Mouse (Mus musculus) right cerebral cortex, postnatal 10 days (tissue): ENCODE data around the gene Pitpna.
"Not testable (repeated sequence)": the region's sequence is repeated elsewhere in the genome, so short reads cannot be mapped to it uniquely, and the experiment has no call there.

ENCODE experiments used
- DNase-seq, 2 experiments: peaks; one replicate each; pipeline ENCODE4 v3.0.0; 2021; ENCODE audit warnings: low spot score in 2 of 2

Gene Pitpna

DNA sequence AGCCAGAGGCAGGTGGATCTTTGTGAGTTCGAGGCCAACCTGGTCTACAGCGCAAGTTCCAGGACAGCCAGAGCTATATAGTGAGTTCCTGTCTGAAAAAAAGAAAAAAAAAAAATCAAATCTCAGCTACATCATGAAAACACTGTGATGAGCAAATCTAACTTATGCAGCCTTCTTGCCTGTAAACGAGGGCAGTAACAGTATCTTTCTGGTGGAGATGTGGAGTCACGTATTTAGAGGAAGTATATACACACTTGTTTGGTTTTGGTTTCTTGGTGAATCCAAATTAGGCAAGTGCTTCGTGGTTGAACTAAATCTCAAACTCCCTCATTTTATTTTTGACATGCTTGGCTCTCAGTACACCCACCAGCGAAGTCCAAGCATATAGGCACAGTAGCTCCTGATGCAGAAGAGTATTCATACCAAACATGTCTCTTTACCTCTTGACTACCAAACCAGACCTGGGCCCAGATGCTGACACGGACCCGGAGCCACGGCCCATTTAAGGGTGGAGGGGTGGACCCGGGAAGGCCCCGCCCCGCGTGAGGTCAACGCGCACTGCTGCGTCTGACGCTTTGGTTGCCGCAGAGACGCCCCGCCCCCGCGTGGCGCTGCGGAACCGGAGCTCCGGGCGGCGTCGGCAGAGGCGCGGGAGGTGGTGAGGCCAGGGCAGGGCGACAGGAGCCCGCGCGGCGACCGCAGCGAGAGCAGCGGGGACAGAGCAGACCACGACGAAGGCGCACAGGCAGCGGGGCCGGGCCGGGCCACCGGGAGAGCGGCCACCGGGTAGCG lies at the start of gene Pitpna:
Gene Pitpna (plus strand): TSS at position 605 of the 792 bp plus-strand sequence.
- peak; percentile 97 for DNase-seq

DNA sequence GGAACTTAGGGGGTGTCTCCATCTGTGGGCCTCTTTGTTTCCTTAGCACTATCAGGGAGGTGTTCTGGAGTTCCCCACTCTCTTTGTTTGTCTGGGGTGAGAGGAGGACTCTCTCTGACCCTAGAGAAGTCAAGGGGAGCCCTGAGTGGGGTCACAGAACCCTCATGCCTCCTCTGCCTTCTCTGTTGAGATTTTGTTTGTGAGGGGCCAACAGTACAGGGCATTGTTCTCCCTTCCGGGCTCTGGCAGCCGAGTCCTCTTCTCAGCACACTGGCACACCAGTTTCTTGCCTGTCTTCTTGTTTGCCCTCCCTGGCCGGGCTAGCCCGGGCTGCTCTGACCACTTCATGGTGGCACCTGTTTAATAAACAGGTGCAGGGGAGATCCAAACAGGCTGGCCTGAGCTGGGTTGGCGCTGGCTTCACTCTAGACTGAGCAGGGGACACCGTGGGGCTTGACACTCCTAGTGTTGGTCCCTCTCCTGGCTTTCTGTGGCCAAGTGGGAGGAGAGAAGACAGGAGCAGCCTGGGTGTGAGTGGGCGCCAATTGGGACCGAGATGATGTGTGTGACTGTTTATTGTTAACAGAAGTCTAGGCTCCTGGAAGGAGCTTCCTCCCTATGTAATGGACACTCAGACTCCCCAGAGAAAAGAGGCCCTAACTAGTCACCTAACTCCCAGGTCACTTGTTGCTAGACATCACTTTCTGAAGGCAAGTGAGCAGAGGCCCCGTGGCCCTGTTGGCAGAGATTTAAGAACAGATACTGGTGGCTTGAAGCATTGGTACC lies 49.5 kb upstream of the Pitpna start:
- DNase-seq: no peak

DNA sequence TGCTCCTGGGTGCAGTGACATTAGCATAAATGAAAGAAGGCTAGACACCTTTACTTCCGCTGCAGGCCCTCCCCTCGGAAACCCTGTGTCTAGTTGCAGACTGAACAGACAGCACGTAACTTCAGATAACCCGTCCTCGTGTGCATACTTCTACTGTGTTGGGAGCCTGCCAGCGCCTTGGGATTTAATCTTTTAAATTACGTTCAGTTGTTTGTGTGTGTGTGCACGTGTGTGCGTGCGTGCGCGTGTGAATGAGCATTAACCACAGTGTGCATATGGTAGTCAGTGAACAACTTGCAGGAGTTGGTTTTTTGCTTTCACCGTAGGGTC lies 49.0 kb upstream of the Pitpna start:
- no peak for DNase-seq

GRCm38 (mm10) chr11:75540209-75540608 lies 47.7 kb upstream of the Pitpna start:
- DNase-seq: no peak

- peak; percentile 64 to 70 for DNase-seq
Measured at GRCm38 (mm10) chr11:75540710-75541581, 47.0 kb upstream of the Pitpna start.

- no peak for DNase-seq
Measured at GRCm38 (mm10) chr11:75544713-75545112, 43.2 kb upstream of the Pitpna start.

- DNase-seq: no peak
Measured at GRCm38 (mm10) chr11:75546057-75546456, 41.8 kb upstream of the Pitpna start.

DNA sequence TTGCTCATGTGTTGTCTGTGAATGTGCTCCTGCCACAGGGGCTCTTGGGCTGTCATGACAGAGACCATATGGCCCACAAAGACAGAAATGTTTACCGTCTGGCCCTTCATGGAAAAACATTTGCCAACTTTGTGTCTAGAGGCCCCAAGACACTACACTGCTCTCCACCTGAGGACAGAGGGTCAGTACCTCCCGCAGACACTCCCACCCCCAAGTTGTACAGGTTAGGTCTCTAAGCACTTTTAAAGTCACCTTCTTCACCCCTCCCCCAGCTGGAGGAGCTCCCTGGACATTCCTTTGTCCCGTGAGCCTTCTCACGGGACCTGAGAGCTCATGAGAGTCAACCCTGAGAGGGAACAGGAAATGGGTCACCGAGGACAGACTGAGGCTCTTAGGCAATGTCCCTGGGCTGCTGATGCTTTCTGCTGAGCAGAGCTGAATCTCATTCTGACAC lies 38.2 kb upstream of the Pitpna start:
- DNase-seq: no peak

DNA sequence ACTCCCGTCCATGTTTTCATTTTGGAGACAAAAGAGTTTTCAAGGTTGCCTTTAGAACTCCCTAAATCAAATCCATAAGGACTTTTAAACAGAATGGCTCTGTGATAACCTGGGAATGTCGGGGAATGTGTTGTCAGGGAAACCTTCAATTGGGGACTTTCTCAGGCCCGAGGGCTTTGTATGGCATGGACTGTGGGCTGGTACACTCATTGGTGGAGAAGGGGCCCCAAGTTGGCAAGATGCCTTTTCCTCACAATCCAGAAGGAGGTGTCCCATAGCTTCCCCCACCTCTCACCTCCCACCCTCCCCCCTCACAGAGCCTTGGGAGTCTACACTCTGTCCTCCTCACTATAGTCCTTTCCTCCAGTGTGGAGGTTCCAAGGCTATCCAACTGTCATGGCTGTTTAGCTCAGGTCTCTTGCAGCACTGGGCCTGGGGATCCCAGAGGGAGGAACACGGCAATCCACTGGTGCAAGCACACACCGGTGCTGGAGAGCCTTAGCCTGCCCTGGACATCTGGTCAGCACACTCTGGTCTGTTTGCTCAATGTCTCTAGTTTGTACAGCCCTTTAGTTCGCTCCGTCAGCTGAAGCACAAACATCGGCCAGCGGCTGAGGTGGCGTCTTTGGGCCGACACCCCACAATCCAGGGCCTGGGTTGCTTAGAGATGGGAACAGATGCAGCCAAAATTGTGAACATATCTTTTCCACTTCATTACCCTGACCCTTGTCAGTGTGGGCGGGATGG lies 37.5 kb upstream of the Pitpna start:
- DNase-seq: no peak

- DNase-seq: no peak
Measured at GRCm38 (mm10) chr11:75551321-75551720, 36.6 kb upstream of the Pitpna start.

DNA sequence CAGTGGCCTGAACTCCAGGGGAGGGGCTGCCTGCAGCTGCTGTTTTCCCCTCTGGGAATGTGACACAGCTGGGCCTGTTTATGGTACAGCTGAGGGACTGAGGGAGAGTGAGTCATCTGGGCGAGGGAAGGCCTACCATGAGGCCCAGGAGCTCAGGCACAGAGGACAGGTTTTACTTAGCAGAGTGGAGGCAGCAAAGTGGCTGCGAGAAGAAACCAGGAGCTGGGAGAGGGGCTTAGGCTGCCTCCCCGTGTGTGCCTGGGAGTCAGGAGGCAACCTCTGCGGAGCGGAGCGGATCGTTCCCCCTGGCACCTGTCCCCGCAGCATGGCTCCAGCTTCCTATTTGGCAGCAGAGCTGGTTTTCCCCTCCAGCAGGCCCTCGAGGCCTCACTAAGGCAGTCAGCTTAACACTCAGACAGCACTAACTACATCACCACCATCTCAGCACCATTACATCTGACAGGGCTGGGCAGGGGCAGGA lies 35.9 kb upstream of the Pitpna start:
- no peak for DNase-seq

DNA sequence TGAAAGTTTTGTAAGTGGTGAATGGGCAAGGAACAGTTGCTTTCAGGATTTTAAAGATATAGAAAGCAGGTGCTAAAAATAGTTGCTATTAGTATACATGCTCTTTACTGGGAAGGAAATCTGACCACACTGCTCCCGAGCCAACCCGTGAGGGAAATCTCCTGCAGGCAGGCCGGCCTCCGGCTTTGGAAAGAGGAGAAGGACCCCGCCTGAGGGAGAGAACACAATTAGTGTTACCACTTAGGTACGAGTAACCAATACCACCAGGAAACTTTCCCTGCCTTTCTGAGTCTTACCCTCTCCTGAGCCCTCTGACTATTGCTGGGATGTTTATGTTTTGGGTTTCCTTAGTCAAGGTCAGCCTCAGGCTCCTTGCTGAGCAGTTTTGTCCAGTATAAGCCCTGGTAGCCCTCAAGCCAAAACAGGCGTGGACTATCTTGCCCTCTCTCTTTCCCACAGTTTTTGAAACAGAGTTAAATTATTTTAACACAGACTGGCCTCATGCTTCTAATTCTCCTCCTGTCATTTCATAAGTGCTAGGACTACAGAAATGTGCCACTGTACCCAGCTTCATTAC lies 34.9 kb upstream of the Pitpna start:
- no peak for DNase-seq

DNA sequence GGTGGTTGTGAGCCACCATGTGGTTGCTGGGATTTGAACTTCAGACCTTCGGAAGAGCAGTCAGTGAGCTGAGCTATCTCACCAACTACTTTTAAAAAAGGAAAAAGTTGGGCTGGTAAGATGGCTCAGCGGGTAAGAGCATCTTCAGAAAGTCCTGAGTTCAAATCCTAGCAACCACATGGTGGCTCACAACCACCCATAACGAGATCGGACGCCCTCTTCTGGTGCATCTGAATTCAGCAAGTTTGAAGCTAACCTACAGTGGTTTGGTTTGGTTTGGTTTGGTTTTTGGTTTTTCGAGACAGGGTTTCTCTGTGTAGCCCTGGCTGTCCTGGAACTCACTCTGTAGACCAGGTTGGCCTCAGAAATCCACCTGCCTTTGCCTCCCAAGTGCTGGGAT lies 31.9 kb upstream of the Pitpna start:
- DNase-seq: not testable (repeated sequence)

DNA sequence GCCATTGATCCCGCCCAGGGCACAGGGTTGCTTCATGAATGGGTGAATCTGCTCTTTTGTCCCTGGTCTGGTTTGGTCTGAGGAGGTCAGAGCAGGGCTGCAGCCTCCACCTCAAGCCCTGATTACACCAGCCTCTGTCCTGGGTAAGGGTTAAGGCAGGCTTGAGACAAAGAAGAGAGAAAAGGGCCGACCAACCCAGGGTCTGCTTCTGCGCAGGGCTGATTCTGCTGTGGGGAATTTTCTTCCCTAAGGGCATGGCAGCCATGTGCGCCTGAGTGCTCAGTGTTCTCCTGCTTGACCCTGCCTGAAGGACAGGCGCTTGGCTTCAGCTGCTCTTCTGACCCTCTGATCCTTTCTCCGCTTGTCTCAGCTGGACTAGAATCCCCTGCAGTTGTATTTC lies 30.8 kb upstream of the Pitpna start:
- DNase-seq: no peak

GRCm38 (mm10) chr11:75558101-75558500 lies 29.8 kb upstream of the Pitpna start:
- DNase-seq: no peak

DNA sequence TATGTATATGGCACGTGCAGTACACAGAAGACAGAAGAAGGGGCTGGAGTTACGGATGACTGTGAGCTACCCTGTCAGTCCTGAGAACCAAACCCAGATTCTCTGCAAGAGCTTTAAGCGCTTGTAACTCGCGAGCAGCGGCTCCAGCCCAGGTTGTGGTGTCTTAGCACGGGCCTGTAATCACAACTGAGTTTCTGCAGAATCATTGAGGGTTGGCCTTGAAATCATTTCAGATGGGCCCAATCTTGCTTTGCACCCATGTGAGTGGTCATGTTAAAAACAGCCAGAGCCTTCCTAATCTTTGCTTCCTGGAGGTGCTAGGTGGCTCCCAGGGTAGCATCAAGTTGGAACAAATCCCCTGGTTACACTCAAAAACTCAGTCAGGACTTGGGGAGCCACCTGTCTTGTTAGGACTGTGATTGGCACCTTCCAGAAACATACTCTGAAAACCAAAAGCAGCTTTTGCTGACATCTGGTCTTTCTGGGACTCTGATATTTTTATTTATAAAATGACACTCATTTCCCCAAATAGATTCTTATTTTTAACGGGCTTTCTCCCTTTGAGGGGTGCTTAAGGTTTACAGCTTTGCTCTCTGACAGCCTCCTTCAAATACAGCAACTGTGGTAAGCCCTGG lies 27.9 kb upstream of the Pitpna start:
- DNase-seq: no peak

DNA sequence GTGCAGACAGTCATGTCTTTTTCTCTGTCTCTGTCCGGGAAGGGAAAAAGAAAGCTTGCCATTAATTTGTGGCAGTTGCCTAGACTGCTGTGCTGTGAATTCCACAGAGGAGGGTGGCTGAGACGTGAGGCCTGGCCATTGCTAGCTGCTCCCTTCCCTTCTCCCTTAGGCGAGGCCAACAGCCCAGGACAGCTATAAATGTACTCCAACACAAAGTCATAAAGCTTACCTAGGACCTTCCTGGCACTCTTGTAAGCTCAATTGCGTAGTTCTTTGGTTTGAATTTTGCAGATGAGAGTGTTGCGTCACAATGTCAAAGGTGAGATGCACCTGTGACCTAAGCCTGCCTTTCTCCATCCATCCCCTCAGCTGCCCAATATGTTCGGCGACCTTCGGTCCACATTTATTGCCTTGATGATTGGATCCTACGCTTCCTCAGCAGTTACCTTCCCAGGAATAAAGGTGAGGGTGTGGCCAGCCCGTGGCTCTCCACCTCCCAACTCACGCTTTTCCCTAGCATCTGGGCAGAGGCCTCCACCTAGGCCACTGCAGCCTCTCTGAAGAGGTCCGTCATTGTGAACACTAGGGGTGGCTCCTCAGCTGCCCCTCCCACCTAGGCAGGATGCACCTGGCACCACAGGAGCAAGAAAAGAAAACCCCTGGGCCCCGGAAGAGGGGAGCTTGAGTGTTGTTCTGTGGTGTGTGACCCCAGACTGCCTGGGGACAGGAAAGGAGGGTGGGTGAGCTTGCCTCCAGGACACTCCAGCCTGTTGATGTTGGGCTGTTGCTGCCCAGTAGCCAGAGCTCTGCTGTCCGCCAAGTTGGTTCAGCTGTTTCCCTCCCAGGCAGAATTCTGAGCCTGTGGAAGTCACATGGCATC lies 27.1 kb upstream of the Pitpna start:
- no peak for DNase-seq

DNA sequence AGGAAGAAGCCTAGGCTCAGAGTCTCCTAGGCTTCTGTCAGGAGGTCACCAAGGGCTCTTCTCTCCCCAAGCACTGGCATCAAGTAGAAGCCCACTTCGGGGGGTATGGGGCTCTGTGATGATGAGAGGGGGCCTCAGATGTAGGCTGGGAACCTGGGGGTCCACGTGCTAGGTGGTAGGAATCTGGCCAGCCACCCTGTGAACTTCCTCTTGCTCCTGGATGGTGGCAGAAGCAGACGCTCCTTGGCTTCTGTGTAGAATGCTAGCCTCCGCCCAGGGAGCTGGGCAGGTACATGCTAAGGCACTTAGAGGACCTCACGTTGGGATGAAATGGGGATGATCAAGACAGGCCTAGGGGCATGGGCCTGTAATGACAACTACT lies 26.5 kb upstream of the Pitpna start:
- DNase-seq: no peak

GRCm38 (mm10) chr11:75562840-75563239 lies 25.1 kb upstream of the Pitpna start:
- DNase-seq: no peak
